Mouse (Mus musculus): ENCODE measurements around the gene Ctag2. TPM values are rescaled to one million over a fixed set of nuclear protein-coding genes. Genes with fewer than 3 reads are reported as not detected.

Gene Ctag2
- polyA plus RNA-seq (2012; rRNA removed) = not detected in 2 replicates

DNA sequence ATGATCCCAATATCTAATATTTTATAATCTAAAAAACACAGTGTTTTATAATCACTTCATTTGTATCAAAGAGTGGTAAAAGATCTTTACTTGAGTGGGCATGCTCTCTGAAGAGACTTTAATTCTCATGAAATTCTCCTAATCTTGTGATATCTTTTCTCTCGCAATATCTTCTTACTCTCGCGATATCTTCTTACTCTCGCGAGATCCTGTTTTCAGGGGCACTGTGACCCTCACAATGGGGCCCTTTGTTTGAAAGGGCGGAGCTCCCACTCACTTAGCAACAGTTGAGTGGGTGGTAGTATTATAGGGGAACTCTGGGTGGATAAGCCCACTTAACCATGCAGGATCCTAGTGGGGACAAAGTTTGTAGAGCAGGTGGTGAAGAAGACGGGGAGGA lies at the start of gene Ctag2:
Gene Ctag2, plus strand, starts transcription at position 301 of the 400 bp plus-strand sequence.
- DNase-seq (ENCODE audit: extremely low spot score in 1 of 2, low spot score in 1 of 2) = no peak

All from frontal cortex, adult 2 months (tissue).